Mouse (Mus musculus) kidney, adult 8-10 months (tissue): ENCODE measurements around the gene Hint3.
"Not testable (repeated sequence)": the region's sequence is repeated elsewhere in the genome, so short reads cannot be mapped to it uniquely, and the experiment has no call there.

Source experiments
- DNase-seq, 2 experiments: peaks; one replicate each; pipeline ENCODE4 v3.0.0; 2022

The Hint3 gene

DNA sequence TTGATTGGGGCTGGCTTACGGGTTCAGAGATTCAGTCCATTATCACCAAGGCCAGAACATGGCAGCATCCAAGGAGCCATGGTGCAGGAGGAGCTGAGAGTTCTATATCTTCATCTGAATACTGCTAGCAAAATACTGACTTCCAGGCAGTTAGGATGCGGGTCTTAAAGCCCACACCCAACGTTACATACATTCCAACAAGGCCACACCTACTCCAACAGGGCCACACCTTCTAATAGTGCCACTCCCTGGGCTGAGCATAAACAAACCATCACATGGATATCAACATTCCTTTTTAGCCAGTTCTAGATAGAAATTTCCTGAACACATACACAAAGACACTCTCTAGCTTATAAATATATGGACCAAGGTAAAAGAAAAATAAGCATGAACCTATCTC lies at the start of gene Hint3:
TSS of gene Hint3 (minus strand) at position 120 of the 400 bp plus-strand sequence.
- DNase-seq = no peak

DNA sequence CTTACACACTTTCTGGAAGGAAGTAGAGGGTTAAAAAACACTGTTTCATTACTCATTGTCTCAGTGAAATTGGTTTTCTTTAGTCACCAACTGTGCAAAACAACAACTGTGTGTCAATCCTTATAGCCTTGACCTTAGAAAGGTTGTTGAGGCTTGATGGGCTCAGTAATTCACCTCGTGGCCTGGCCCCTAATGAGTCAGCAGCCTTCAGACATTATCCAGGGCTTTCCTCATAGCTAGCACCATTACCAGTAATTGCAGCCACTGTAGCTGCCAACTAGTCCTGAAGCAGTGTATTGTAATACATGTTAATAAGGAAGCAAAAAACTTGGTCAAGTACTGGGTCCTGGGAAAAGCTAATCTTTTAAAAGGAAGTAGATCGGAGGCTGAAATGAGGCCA lies 48.6 kb upstream of the Hint3 start:
- peak in 1 of 2 experiments; percentile 23 for DNase-seq

DNA sequence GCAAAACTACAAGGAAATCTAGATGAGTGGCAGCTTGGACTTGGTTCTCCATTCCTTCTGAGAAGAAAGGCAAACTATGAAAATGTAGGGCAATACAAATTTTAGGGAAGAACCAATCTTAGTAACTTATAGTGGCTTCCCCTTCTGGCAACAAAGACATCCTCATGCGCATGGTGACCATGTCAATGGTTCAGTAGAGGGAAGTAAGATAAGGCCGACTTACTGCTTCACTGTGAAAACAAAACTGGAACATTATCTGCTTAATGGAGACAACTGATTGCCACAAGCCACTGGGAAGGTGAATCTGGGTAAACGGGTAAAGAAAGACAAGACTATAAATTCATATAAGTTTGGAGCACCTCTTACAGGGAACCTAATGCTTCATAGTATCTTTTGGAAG lies 45.4 kb upstream of the Hint3 start:
- DNase-seq = no peak

DNA sequence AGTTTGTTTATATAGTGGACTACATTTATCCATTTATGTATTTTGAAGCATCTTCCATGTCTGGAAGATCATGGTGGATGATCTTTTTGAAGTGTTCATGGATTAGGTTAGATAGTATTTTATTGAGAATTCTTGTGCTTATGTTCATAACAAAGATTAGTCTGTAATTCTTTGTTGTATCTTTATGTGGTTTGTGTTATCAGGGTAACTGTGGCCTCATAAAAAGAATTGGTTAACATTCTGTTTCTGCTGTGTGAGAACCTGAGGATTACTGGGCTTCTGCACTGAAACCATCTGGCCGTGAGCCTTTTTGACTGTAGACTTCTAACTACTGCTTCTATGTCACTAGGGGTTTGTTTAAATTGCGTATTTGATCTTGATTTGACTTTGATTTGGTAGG lies 37.1 kb upstream of the Hint3 start:
- DNase-seq = no peak

DNA sequence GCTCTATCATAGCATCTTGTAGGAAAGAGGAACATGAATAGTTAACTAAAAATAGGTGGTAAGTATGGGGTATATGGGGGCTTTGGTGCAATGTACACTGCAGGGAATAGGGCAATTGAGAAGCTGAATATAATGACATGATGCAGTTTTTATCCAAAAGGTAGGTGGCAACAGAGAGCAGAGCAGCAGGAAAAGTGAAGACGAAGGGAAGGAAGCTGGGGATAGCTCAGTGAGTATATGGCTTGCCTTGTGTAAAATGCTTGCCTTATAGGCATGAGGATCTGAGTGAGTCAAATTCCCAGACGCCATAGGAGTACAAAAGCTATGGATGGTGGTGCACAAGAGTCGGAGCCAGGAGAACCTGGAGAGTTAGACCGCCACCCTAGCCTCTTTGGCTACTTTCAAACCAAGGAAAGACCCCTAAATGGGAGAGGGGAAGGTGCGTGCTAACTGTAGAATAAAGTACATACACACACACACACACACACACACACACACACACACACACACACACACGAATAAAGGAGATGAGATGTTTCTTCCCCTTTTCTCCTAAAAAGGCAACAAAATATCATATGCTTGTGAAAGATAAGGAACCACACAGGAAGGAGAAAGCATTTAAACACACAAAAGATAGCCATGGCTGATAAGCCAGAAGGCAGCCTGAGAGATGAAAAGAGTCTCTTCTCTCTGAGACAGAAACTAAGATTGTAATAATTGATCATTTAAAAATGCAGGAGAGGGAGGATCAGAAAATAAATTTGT lies 31.3 kb upstream of the Hint3 start:
- DNase-seq = no peak

DNA sequence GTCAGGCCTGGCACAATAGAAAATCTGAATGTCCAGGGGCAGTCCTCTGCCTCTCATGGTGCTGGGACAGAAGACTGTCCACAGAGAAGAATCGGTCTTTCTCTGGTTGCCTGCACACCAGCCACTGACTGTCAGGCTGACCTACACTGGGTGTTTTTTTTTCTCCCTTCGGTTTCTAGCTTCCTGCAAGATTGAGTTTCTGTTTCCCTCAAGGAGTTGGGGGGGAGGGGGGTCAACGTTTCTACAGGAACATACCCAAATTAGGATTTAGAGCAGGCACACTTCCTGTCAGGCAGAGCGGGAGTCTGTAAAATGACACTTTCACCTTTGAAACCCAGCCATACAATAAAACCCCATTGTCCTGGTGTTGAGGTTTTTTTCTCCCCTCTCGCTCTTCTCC lies 26.2 kb upstream of the Hint3 start:
- no peak for DNase-seq

DNA sequence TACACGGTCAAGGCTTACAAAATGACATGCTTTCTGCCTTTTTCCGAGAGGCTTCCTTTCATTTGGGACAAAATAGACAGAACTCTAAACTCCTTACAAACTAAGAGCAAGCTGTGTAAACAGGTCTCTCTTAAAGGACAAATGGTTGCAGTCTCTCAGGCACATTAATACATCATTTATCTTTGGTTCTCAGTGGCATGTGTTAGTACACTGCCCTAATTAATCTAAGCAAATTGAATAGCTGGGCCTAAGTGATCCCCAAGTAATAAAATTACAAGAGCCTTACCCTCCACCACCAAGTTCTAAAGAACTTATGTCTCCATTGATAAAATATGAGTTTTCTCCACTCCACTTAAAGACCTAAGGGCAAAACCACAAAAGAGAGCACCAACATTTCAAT lies 18.2 kb upstream of the Hint3 start:
- no peak for DNase-seq

DNA sequence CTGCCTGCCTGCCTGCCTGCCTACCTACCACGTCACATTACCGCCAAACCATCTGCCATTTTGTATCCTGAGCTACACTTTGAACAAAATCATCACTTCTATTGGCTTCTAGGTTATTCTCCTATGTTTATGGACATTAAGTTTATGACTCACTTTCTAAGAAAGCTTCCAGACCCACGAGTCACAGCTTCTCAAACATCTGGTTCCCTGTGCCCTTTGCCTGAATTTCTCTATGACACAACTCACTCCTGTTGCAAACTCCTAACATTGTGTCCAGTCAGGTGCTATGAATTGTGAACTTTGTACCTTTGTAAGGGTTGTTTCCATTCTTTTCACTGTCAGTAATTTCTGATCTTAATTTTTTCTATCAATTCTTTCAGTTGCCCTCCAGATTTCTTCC lies 8.8 kb upstream of the Hint3 start:
- DNase-seq = no peak

DNA sequence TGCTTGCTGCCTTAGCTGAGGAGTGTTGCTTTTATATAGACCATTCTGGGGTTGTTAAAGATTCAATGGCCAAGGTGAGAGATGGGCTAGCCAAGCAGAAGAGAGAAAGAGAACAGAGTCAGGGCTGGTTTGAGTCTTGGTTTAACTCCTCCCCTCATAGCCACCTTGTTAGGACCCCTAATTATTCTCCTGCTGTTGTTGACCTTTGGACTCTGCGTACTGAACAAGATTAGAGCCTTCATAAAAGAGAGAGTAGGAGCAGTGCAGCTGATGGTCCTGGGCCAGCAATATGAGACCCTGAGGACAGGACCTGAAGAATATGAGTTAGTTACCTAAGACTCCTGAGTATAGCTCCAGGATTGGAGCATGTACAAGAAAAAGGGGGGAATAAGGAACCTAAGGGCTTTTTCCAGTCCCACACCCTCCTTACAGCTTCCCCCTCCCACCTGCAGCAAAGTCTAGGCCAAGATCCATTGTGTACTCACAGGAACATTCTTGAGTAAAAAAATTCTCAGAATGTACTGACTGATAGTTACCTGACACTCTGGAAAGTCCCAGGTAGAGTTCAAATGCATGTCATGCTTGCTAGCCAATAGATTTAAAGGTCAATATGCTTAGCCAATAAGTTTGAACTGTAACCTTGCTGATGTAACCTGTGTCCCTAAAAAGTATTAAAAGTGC lies 7.2 kb upstream of the Hint3 start:
- DNase-seq = not testable (repeated sequence)

DNA sequence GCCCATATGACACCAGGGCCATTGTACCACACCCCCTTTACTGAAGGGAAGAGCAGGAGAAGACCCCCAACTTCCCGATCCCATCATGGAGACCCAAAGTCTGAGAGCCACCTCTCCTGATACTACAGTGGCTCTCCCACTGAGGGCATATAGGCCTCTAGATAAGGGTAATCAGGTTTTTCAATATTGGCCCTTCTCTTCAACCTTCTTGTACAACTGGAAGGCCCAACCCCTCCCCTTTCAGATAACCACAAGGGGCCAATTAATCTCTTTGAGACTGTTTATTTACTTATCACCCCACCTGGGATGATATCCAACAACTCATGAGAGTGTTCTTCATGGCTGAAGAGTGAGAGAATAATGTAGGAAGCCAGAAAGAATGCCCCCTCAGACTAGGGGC lies 3.3 kb upstream of the Hint3 start:
- no peak for DNase-seq

DNA sequence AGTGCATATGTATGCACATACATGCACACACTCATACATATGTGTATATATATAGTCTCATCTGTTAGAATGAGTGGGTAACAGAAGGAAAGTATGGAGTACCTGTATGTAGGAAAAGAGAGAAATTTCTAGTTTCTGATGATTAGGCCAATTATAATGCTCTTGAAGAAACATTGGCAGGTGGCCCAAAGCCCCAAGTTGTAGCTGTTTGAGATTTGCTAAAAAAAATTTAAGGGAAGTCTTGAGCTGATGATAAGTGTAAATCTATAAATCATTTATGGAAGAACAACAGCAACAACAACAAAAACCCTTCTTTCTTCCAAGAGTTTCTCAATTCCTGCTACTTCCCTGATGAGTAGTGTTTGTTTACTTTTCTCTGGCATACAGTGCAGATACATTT lies 545 bp upstream of the Hint3 start:
- no peak for DNase-seq

DNA sequence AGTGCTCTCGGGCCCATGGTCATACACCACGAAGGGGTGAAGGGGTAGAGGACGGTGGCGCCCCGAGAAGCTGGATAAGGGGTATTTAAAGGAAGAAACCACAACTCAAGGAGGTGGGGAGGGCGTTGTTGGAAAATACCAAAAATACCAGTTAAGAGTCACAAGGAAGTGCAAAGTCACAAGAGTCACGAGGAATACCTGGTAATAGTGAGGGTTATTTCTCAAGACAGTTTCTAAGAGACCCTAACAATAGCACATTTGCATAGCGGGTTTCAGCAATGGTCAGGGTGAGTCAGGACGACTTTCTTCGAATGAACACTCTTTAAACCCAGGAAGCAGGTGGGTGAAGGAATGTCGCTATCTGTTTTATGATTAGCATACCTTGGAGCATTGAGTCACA lies 988 bp downstream of the Hint3 start:
- not testable (repeated sequence) for DNase-seq

DNA sequence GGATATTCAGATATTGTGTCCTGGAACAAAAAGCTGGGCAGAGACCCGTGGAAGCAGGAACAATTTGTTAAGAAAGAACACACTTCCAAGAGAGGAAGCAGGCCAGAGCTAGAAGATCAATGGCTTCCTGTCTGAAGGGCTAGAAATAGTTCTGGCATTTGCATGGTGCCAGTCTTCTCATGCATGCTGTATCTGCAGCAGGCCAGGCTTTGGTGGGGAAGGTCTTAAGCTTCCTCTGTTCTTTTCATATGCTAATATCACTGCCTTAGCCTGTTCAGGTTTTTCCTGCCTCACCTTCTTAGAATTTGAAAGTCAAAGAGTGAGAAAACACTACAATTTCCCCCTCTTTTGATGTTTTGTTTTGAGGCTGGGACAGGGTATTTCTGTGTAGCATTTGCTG lies 1.9 kb downstream of the Hint3 start:
- DNase-seq = peak; percentile 12 to 19

DNA sequence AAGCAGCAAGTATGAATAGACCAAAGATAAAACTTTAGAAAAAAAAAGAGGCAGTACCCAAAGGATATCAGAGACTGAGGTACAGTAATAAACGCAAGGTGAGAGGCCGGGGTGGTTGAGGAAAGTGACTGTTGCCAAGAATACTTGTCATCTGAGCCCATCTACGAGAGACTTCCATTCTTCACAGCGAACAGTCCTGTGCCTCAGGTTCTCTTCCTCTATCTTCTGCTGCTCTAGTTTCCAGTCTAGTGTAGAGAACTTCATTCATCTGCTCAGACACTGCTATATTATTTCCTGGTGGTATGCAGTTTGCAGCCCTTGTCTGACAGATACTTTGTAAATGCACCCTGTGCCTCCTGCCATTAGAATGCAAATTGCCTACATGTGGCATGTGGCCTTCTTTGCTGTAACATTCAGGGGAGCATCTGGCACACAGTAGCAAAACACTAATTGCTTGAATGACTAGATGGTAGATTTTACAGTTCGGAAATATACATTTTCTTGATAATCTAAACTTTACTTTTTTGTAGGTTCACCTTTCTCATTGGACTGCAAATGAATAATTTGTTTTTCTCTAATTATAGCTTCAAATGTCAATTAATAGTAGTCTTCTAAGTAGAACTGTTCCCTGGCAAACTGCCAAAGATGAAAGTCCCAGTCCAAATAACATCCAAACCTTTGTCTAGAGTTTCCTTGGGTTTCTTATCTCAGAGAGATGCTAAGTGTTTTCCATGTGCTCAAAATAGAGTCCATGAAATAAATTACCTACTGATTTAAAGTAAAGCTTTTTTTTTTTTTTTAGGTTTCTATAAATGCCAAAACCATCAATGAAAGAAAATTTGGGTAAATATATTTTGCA lies 5.0 kb downstream of the Hint3 start:
- no peak for DNase-seq

DNA sequence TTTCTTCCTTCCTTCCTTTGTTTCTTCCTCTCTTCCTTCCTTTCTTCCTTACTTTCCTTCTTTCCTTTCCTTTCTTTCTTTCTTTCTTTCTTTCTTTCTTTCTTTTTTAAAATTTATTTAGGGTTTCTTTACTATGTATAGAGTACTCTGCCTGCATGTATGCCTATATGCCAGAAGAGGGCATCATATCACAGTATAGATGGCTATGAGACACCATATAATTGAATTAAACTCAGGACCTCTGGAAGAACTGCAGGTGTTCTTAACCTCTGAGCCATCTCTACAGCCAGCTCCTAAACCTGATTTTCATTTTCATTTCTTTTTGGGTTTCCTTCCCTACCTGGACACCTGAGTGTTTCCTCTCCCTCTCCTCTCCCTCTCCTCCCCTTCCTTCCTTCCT lies 6.5 kb downstream of the Hint3 start:
- DNase-seq = no peak

DNA sequence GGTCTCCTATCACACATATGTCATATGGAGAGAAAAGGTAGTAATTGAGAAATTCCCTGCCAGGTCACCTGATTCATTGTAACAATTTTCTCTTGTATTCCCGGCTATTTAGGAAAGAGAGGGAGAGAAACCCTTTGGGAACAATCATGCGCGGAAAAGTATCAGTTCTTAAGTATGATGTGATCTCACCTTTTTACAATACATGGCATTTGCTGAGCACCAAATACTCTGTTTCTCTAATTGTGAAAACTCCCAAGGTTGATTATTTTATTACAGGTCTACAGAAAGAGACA lies 10.6 kb downstream of the Hint3 start:
- no peak for DNase-seq

DNA sequence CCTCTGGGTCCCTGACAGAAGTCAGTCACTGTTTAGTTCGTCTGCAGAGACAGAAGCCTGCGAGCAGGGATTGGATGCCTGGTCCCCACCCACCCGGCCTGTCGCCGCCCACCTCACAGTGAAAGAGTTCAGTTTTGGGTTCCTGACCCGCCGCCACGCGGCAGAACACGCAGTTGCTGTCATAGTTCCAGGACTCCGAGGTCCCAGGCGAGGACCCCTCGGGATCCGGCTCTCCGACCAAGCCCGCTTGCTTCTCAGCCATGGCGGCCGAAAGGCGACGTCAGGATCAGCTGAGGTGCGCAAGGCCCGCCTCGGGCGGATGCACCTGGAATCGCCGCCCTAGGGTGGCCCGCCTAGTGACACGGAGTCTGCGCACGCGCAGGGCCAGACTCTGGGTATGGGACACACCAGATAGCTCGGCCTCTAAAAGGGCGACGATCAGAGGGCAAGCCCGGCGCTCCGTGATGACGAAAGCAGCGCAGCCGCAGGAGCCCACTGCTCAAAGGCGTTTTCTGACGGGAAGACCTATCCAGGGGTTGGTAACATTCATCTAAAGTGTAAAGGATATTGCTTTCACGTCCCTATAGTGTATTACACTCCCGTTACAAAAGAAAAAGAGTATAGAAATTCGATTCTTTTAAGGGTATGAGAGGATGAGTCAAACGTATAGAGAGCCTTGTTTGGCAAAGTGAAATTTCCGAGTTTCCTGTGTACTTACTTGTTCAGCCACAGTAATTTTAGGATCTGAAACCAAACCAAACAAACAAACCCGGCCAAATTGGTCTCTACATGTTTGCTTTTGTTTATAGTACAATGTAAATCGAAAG lies 11.1 kb downstream of the Hint3 start:
- DNase-seq = peak; percentile 99

DNA sequence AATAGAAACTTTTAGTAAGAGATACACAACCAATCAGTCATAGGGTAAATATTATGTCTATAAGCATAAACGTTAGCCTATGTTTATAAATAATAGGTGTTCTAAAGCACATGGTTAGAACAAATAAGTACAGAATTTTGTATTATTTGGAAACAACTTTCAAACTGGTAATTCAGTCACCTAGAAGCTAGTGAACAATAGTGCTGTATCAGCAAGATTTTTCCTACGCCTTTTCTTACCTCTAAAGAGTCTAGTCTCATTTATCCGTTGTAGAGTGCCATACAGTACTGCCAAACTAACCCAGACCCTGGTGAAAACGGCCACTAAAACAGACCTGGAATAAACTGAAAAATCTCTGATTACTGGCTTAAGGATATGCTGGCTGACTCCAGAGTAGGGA lies 16.4 kb downstream of the Hint3 start:
- no peak for DNase-seq

DNA sequence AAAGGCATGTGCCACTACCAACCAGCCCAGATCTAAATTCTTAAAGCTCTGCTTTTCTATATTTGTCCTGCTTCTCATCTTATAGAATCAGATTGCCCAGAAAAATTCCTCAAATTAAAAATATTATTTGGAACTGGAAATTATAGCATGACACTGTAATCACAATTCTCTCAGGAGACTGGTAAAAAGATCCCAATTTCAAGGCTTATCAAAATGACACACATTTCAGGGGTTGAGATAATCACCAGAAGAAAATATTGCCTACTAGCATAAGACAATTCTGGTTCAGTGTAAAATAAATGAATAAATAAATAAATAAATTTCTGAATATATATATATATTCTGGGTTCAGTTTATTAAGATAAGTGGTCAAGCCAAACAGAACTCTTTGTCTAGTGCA lies 19.8 kb downstream of the Hint3 start:
- DNase-seq = no peak

DNA sequence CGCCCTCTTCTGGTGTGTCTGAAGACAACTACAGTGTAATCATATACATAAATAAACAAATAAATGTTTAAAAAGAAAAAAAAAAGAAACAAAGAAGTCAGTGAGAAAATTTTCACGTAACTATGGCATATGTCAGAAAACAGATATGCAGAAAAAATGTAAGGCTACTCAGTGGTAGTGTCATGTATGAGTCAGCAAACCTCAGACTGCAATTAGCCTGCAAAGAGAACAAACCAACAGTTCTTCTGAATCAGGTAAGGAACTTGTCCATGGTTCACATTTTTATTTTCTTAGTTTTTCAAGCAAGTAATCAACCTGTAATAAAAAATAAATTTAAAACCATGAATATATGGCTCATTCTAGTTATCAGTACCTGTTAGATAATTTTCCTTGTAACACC lies 21.3 kb downstream of the Hint3 start:
- DNase-seq = no peak

DNA sequence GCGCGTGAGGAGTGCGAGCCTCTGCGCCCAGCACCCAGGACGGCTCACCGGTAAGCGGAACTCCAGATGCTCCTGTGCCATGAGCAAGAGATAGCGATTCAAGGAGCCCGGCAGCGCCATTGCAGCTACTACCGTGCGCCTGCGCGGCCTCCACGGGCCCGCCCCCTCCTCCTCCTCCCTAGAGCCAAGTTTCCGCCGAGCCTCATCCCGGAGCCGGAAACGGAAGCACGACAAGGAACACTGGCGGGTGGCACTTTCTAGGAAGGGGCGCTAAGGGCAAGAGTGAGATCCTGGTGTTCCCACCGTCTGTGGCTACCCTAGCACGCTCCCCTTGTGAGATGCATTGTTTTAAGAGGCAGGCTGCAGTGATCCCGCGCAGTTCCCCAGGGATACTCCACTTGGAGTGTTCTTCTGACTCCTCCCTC lies 28.9 kb downstream of the Hint3 start, which contains the start of gene Trmt11:
TSS of gene Trmt11 (minus strand) at position 208 of the 425 bp plus-strand sequence.
- DNase-seq = peak; percentile 90 to 92

DNA sequence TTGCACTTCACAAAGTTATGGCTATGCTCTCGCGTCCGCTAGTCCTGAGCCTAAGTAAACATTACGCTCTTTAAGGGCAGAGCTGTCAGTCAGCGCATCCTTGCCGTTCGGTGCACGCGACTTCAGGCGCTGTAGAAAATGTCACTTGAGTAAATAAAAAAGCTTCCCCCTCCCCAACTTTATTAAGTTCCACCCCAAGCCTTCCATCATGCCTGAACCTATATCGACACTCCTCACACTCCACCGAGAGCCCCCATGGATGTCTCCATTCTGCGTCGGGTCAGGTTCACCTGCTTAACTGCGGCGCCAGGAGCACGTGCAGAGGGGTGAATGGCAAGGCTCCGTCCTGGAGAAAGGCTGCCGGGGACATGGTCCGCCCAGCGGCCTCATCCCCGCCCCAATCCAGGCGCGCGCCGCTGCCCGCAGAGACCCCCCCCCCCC lies 29.3 kb downstream of the Hint3 start:
- no peak for DNase-seq

DNA sequence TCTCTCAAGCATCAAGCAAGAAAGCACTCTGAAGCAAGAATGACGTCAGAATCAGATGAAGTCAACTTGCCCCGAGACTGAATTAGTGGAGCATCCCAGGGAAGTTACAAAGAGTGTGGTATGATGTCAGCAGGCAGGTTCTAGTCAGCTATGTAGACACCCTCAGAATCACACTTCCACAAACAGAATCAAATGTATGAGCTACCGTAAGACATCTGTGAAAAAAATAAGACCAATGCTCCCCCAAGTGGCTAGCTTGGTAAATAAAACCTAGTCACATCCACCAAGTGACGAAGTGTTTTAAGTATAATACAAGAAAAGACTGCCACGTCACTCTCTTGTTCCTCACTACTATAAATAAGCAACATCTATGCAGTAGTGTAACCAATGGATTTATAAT lies 42.4 kb downstream of the Hint3 start:
- no peak for DNase-seq
